Mouse (Mus musculus): ENCODE measurements around the gene Prl2c3. TPM values are rescaled to one million over a fixed set of nuclear protein-coding genes. Genes with fewer than 3 reads are reported as not detected.

The Prl2c3 gene
- polyA plus RNA-seq, 1 experiment: not detected

Other genes starting within 250 kb of the Prl2c3 start
- not detected in 2 replicates for gene Ero1lb, start 234.2 kb downstream of the Prl2c3 start, polyA plus RNA-seq (2012; ENCODE audit: insufficient read depth, insufficient read length, low replicate concordance, missing spikeins)
- gene Prl2c2, start 205.3 kb upstream of the Prl2c3 start, polyA plus RNA-seq (2012; ENCODE audit: insufficient read depth, insufficient read length, low replicate concordance, missing spikeins): not detected in 2 replicates

All from olfactory bulb, adult 2 months (tissue).